Mouse (Mus musculus) E14TG2a.4 (cell line): ENCODE results near the gene Trim8.

ENCODE experiments used
- CTCF ChIP-seq: conservative IDR thresholded peaks from 2 replicates; pipeline ENCODE4 v1.5.1; 2014; ENCODE audit warnings: low read length
- POU5F1 ChIP-seq: IDR thresholded peaks from 2 replicates; pipeline ENCODE4 v1.6.1; 2014; ENCODE audit warnings: low read length, borderline replicate concordance

GRCm38 (mm10) chr19:46484518-46484917 lies 17.0 kb upstream of the Trim8 start:
- TF ChIP-seq CTCF (no peak), POU5F1 (no peak)
